Mouse (Mus musculus): ENCODE data around the gene Fas. TPM values are rescaled to one million over a fixed set of nuclear protein-coding genes. Genes with fewer than 3 reads are reported as not detected.
A peak's percentile ranks its signal among the peaks of the same experiment; 100 is the strongest.

Gene Fas
- 1.1 and 2.3 TPM in 2 replicates for polyA plus RNA-seq (2012; rRNA removed)

DNA sequence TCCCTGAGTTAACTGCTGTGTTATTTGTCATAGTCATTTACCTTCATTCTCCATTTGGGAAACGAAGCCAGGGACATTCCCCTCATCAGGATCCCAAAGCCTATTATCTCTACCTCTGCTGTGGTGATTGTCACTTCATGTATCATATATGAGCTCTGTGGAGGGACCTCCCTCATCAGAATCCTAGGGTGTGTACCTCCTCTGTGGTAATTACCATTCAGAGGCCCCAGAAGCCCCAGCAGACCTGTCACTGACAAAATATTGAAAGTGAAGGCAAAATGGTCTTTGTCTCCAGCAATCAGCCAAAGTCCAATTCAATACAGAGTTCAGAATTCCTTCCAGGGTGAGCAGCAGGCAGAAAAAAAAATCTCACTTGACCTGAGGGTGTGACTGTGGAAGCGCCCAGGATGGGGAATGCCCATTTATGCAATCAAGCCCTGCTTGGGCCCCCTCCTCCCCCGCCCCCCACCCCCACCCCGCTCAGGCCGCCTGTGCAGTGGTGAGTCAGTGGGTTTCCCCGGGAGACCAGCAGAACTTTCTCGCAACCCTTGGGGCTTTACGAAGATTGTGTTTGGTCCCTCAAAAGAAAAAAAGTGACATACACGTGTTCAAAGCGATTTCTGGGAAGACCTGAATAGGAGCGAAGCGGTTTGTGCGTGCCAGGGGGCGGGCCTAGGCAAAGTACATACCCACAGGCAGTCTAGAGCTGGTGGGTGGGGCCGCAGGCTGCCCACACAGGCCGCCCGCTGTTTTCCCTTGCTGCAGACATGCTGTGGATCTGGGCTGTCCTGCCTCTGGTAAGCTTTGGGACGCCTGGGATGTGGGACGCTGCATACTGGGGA, at the start of gene Fas:
TSS of gene Fas (plus strand) at position 719 of the 842 bp plus-strand sequence.
- TF ChIP-seq CTCF (IDR thresholded peaks at IDR 0.05; ENCODE audit: extremely low read depth, insufficient read length, insufficient replicate concordance, low read depth, low read length): no peak
- no peak; the same call in 1 of the 2 replicates for TF ChIP-seq POLR2A (IDR thresholded peaks at IDR 0.05; ENCODE audit: low read depth, low read length)
- 1% methylated on average over 19 of the region's 19 CpGs for WGBS
- peak within 1 kb of the TSS; percentile 76 for H3K27ac ChIP-seq (ENCODE audit: insufficient read depth, low read depth, low read length)

DNA sequence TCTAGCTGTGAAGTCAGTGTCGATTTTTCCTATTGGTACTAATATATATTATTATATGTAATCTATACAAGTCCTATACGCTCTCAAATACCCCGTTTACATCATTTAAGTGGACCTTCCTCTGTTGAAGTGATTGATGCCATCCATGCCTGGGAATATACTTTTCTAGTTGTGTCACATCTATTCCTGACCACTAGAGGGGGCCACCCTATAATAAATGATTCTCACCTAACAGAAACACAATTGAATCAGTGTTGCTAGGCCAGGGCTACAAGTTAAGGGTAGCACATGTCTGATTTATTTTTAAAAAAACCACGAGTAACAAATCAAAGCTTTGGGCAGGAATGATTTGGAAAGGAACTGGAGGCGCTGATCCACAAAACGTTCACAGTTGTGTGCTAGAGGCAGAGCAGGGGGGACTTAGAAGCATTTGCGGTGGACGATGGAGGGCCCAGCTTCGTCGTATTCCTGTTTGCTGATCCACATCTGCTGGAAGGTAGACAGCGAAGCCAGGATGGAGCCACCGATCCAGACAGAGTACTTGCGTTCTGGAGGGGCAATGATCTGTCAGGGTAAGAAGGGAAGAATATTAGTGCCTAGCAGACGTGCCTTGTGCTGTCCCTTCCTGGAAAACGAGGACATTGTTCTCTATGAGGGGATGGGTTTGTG, 49.1 kb upstream of the Fas start:
- 71% methylated on average over 15 of the region's 15 CpGs for WGBS
- Histone ChIP-seq H3K36me3 (ENCODE audit: control insufficient read depth, insufficient read depth, low read length) (peaks cover 29% of the 10 kb centered on the region), H3K27ac (ENCODE audit: insufficient read depth, low read depth, low read length) (no peak overlapping the region), H3K27me3 (ENCODE audit: control insufficient read depth, insufficient read depth, low read length) (no peaks in the 10 kb centered on the region), H3K4me1 (ENCODE audit: control insufficient read depth, insufficient read depth, insufficient read length, low read length) (peaks cover 2% of the 10 kb centered on the region; the same call in 1 of the 2 replicates), H3K4me3 (ENCODE audit: low read depth, low read length) (no peak overlapping the region)
- no peak for TF ChIP-seq POLR2A (IDR thresholded peaks at IDR 0.05; ENCODE audit: low read depth, low read length)
- TF ChIP-seq CTCF (IDR thresholded peaks at IDR 0.05; ENCODE audit: extremely low read depth, insufficient read length, insufficient replicate concordance, low read depth, low read length): peak; percentile 28; the same call in 1 of the 2 replicates

More for the DNA sequence above, at the start of gene Fas:
- Histone ChIP-seq H3K36me3 (ENCODE audit: control insufficient read depth, insufficient read depth, low read length) (no peaks in the 10 kb centered on the region), H3K4me1 (ENCODE audit: control insufficient read depth, insufficient read depth, insufficient read length, low read length) (peaks cover 16% of the 10 kb centered on the region), H3K27me3 (ENCODE audit: control insufficient read depth, insufficient read depth, low read length) (no peaks in the 10 kb centered on the region), H3K4me3 (ENCODE audit: low read depth, low read length) (peak within 1 kb of the TSS; percentile 73)

DNA sequence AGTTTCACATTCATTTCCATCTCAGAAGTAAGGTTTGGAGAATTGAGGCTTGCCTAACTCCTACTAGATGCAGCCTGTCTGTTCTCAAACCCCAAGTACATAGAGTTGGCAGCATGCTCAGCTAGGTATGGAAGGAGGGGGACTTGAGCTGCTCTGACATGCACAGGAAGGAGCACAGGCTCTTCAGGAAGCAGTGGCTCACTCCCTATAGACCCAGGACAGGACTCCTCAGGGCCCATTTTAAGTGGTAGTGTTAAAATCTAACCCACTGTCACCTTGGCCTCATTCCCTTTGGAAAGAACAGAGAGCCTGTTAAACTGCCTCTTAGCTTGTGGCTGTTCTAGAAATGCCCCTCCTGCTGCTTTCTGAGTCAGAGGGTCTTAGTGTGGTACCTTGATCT, 47.5 kb upstream of the Fas start:
- no peaks in the 10 kb centered on the region for H3K27me3 ChIP-seq (ENCODE audit: control insufficient read depth, insufficient read depth, low read length)
- TF ChIP-seq CTCF (IDR thresholded peaks at IDR 0.05; ENCODE audit: extremely low read depth, insufficient read length, insufficient replicate concordance, low read depth, low read length) (no peak), POLR2A (IDR thresholded peaks at IDR 0.05; ENCODE audit: low read depth, low read length) (no peak)
- H3K36me3 ChIP-seq (ENCODE audit: control insufficient read depth, insufficient read depth, low read length): peaks cover 21% of the 10 kb centered on the region
- peaks cover 2% of the 10 kb centered on the region; the same call in 1 of the 2 replicates for H3K4me1 ChIP-seq (ENCODE audit: control insufficient read depth, insufficient read depth, insufficient read length, low read length)
- no peak overlapping the region for H3K4me3 ChIP-seq (ENCODE audit: low read depth, low read length)
- H3K27ac ChIP-seq (ENCODE audit: insufficient read depth, low read depth, low read length): no peak overlapping the region

DNA sequence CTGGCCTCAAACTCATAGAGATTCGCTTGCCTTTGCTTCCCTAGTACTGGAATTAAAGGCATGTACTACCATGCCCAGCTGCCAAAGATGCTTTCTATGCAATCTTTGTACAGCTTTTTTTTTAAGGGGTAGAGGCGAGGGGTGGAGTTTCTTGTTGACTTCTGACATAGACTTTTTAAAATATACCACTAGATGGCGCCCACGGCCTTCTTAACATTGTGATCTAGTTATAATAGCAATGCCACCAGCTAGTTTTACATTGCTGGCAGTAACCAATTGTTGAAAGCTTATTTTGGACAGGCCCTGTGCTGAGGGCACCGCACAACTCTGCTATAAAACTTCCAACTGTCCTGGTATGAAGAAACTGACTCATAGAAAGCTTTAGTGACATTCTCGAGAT, 46.4 kb upstream of the Fas start:
- TF ChIP-seq CTCF (IDR thresholded peaks at IDR 0.05; ENCODE audit: extremely low read depth, insufficient read length, insufficient replicate concordance, low read depth, low read length) (no peak), POLR2A (IDR thresholded peaks at IDR 0.05; ENCODE audit: low read depth, low read length) (no peak)
- 11% methylated on average over 6 of the region's 6 CpGs for WGBS
- peaks cover 2% of the 10 kb centered on the region; the same call in 1 of the 2 replicates for H3K4me1 ChIP-seq (ENCODE audit: control insufficient read depth, insufficient read depth, insufficient read length, low read length)
- H3K27ac ChIP-seq (ENCODE audit: insufficient read depth, low read depth, low read length): no peak overlapping the region
- H3K4me3 ChIP-seq (ENCODE audit: low read depth, low read length): no peak overlapping the region
- no peaks in the 10 kb centered on the region for H3K27me3 ChIP-seq (ENCODE audit: control insufficient read depth, insufficient read depth, low read length)
- peaks cover 20% of the 10 kb centered on the region for H3K36me3 ChIP-seq (ENCODE audit: control insufficient read depth, insufficient read depth, low read length)

DNA sequence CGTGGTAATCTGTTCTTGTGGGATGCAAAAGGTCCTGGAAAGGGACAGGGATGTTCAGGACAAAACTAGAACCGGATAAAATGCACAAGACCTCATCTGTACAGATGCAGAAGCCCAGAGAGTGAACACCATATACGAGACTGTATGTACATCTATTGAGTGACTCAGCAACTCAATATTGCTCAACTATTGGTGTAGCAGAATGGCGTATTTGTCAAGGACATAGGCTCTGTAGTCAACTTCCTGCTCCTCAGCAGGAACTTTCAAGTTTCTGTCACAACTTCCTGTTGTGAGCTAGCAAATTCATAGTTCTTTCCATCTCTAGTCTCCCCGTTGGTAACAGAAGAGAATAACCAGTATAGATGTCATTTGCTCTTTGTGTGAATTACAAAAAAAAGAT, 41.9 kb upstream of the Fas start:
- Histone ChIP-seq H3K27me3 (ENCODE audit: control insufficient read depth, insufficient read depth, low read length) (no peaks in the 10 kb centered on the region), H3K4me3 (ENCODE audit: low read depth, low read length) (no peak overlapping the region), H3K4me1 (ENCODE audit: control insufficient read depth, insufficient read depth, insufficient read length, low read length) (peaks cover 2% of the 10 kb centered on the region; the same call in 1 of the 2 replicates), H3K36me3 (ENCODE audit: control insufficient read depth, insufficient read depth, low read length) (peaks cover 3% of the 10 kb centered on the region), H3K27ac (ENCODE audit: insufficient read depth, low read depth, low read length) (no peak overlapping the region)
- WGBS: 69% methylated on average over 5 of the region's 5 CpGs
- TF ChIP-seq CTCF (IDR thresholded peaks at IDR 0.05; ENCODE audit: extremely low read depth, insufficient read length, insufficient replicate concordance, low read depth, low read length) (no peak), POLR2A (IDR thresholded peaks at IDR 0.05; ENCODE audit: low read depth, low read length) (no peak)

DNA sequence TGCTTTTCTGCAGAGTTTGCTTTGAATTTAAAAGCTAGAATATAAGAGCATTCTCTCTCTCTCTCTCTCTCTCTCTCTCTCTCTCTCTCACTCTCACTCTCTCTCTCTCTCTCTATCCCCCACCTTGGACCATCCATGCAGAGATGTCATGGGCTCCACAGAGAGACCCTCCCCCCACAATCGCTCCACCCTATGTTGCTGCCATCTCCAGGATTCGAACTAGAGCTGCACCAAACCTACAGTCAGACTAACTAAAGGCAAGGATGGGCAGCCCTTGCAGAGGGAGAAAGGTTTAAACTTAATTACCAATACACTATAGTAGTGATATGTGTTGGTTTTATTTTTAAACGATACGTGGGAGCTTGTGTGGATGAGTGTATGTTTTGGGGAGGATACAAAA, 39.8 kb upstream of the Fas start:
- TF ChIP-seq POLR2A (IDR thresholded peaks at IDR 0.05; ENCODE audit: low read depth, low read length) (no peak), CTCF (IDR thresholded peaks at IDR 0.05; ENCODE audit: extremely low read depth, insufficient read length, insufficient replicate concordance, low read depth, low read length) (no peak)
- 83% methylated on average over 4 of the region's 4 CpGs for WGBS
- no peaks in the 10 kb centered on the region for H3K4me1 ChIP-seq (ENCODE audit: control insufficient read depth, insufficient read depth, insufficient read length, low read length)
- no peaks in the 10 kb centered on the region for H3K27me3 ChIP-seq (ENCODE audit: control insufficient read depth, insufficient read depth, low read length)
- no peak overlapping the region for H3K27ac ChIP-seq (ENCODE audit: insufficient read depth, low read depth, low read length)
- H3K4me3 ChIP-seq (ENCODE audit: low read depth, low read length): no peak overlapping the region
- H3K36me3 ChIP-seq (ENCODE audit: control insufficient read depth, insufficient read depth, low read length): peaks cover 3% of the 10 kb centered on the region

DNA sequence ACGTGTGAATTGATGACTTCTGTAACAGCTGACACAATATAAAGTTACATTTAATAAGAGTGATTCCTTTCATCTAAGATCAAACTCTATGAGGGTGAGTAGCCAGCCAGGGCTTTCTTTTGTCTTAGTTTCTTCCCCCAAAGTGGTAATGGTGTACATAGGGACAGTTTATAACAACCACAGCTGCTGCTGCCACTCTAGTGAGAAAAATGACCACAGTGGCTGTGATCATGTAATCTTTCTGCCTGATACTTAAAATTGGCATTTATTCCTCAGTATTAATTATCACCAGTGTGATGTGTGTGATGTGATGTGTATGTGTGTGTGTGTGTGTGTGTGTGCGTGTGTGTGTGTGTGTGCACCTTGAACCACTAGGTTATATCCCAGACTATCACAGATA, 38.6 kb upstream of the Fas start:
- no peak overlapping the region for H3K4me3 ChIP-seq (ENCODE audit: low read depth, low read length)
- no peak for TF ChIP-seq POLR2A (IDR thresholded peaks at IDR 0.05; ENCODE audit: low read depth, low read length)
- no peak for TF ChIP-seq CTCF (IDR thresholded peaks at IDR 0.05; ENCODE audit: extremely low read depth, insufficient read length, insufficient replicate concordance, low read depth, low read length)
- H3K36me3 ChIP-seq (ENCODE audit: control insufficient read depth, insufficient read depth, low read length): peaks cover 3% of the 10 kb centered on the region
- H3K27ac ChIP-seq (ENCODE audit: insufficient read depth, low read depth, low read length): no peak overlapping the region
- WGBS: 63% methylated on average over 2 of the region's 2 CpGs
- no peaks in the 10 kb centered on the region for H3K27me3 ChIP-seq (ENCODE audit: control insufficient read depth, insufficient read depth, low read length)
- no peaks in the 10 kb centered on the region for H3K4me1 ChIP-seq (ENCODE audit: control insufficient read depth, insufficient read depth, insufficient read length, low read length)

Measured in small intestine, adult 2 months (tissue).